Mouse (Mus musculus) kidney, postnatal 0 days (tissue): ENCODE measurements around the gene Fbxo40. TPM values are rescaled to one million over a fixed set of nuclear protein-coding genes. Genes with fewer than 3 reads are reported as not detected.

Source experiments
- ATAC-seq: fragments of 200-750 bp; cut with Nextera tagmentation; replicated peaks from 2 replicates; pipeline ENCODE4 v1.8.0; 2017; ENCODE audit warnings: low read depth, moderate number of reproducible peaks, moderate TSS enrichment, moderate library complexity; ENCODE audit not compliant: low FRiP score
- DNase-seq: peaks from one replicate; pipeline ENCODE4 v3.0.0-alpha.2; 2016; ENCODE audit warnings: low spot score
- H3K27ac ChIP-seq: fragments of 300-500 bp; sonication (generic); 2 replicates; pipeline ENCODE4 v1.5.1; 2014; ENCODE audit warnings: mild to moderate bottlenecking
- H3K27me3 ChIP-seq: fragments of 300-500 bp; sonication (generic); 2 replicates; pipeline ENCODE4 v1.6.1; 2014; ENCODE audit warnings: low read length, mixed read lengths; ENCODE audit not compliant: insufficient read depth
- H3K36me3 ChIP-seq: fragments of 300-500 bp; sonication (generic); 2 replicates; pipeline ENCODE4 v1.6.1; 2014; ENCODE audit warnings: low read length, mixed read lengths; ENCODE audit not compliant: insufficient read depth
- H3K4me1 ChIP-seq: fragments of 300-500 bp; sonication (generic); replicated peaks from 2 replicates; pipeline ENCODE4 v1.6.1; 2014; ENCODE audit warnings: antibody characterized with exemption, low read length, mixed read lengths; ENCODE audit not compliant: insufficient read depth
- H3K4me2 ChIP-seq: fragments of 300-500 bp; sonication (generic); 2 replicates; pipeline ENCODE4 v1.6.1; 2014; ENCODE audit warnings: mild to moderate bottlenecking, low read length, moderate library complexity, mixed read lengths
- H3K4me3 ChIP-seq: fragments of 300-500 bp; sonication (generic); replicated peaks from 2 replicates; pipeline ENCODE4 v1.5.1; 2014; ENCODE audit warnings: low read depth, low read length
- H3K9ac ChIP-seq: fragments of 300-500 bp; sonication (generic); 2 replicates; pipeline ENCODE4 v1.6.1; 2014; ENCODE audit warnings: low read depth, low read length
- H3K9me3 ChIP-seq: fragments of 300-500 bp; sonication (generic); replicated peaks from 2 replicates; pipeline ENCODE4 v1.6.1; 2016; ENCODE audit warnings: low read length, inconsistent platforms, mixed read lengths
- CTCF ChIP-seq: IDR thresholded peaks from 2 replicates; pipeline ENCODE4 v1.5.1; 2016; ENCODE audit warnings: antibody characterized with exemption, low read depth, mild to moderate bottlenecking, moderate library complexity
- WGBS: fragments of 180-500 bp; shearing (Covaris S2); extraction: QIAGEN DNeasy Blood & Tissue Kit; methylation state at CpG from one replicate; pipeline ENCODE4 v1.1.7; 2014; 5-methylcytosine and 5-hydroxymethylcytosine counted together
- polyA plus RNA-seq: library from polyadenylated mRNA; unstranded; fragments of >200 nt; fragmentation: Nextera tagmentation; extraction: Ambion mirVana; gene quantifications from 2 replicates; pipeline ENCODE4 v1.2.1, GENCODE M21; 2015

Fbxo40 gene
- polyA plus RNA-seq, result 1.6 and 1.8 TPM in 2 replicates

DNA sequence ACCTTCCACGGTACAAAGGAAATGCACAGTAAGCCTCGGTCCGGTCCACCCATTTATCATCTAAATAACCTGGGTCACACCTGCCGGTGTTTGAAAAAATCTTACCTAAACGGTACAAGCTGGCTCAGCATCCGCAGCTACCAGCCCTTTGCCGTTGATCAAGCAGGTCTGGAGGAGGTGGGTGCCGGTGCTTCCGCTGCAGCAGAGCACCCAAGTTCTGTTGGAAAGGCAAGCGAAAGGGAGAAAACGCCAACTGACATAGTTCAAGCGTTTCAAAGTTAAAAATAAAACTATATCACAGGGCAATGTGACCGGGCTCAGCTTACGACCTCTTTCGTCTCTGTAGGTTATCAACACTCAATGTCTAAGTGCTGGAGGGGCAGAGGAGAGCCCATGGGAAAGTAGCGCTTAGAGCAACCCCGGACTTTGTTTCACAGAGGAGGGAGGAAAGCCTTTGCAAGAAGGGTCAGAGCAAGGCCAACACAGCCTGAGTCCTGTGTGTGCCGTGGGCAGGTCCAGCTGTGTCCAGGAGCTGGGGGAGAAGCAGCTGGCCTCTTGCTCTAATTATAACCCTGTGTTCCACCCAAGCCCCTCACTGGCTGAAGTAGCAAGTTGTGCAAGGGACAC lies at the start of gene Fbxo40:
Fbxo40 (minus strand) TSS at position 469 of the 627 bp plus-strand sequence.
- no peaks in the 10 kb centered on the region for H3K4me1 ChIP-seq
- H3K27ac ChIP-seq, result peak within 1 kb of the TSS; percentile 48
- H3K36me3 ChIP-seq, result no peaks in the 10 kb centered on the region
- H3K9ac ChIP-seq, result no peak within 1 kb of the TSS
- no peak for TF ChIP-seq CTCF
- no peaks in the 10 kb centered on the region for H3K27me3 ChIP-seq
- ATAC-seq, result peak; percentile 12; the same call in 1 of the 2 replicates
- H3K4me2 ChIP-seq, result peak within 1 kb of the TSS; percentile 41
- H3K4me3 ChIP-seq, result no peak within 1 kb of the TSS
- WGBS, result 39% methylated on average over 18 of the region's 18 CpGs
- DNase-seq, result peak; percentile 10
- H3K9me3 ChIP-seq, result no peaks in the 10 kb centered on the region

- ATAC-seq (no peak), DNase-seq (no peak)
- H3K36me3 ChIP-seq, result no peaks in the 10 kb centered on the region
- no peaks in the 10 kb centered on the region for H3K9me3 ChIP-seq
- TF ChIP-seq CTCF, result no peak
- H3K9ac ChIP-seq, result no peak overlapping the region
- H3K27ac ChIP-seq, result no peak overlapping the region
- no peak overlapping the region for H3K4me2 ChIP-seq
- no peaks in the 10 kb centered on the region for H3K4me1 ChIP-seq
- H3K4me3 ChIP-seq, result no peak overlapping the region
- no peaks in the 10 kb centered on the region for H3K27me3 ChIP-seq
- WGBS, result 97% methylated on average over 8 of the region's 8 CpGs
These were observed 44.5 kb upstream of the Fbxo40 start for GRCm38 (mm10) chr16:37034751-37035150.

- H3K9me3 ChIP-seq, result no peaks in the 10 kb centered on the region
- TF ChIP-seq CTCF, result no peak
- H3K4me2 ChIP-seq, result no peak overlapping the region
- no peaks in the 10 kb centered on the region for H3K36me3 ChIP-seq
- no peaks in the 10 kb centered on the region for H3K4me1 ChIP-seq
- no peak overlapping the region for H3K27ac ChIP-seq
- ATAC-seq (no peak), DNase-seq (no peak)
- no peak overlapping the region for H3K9ac ChIP-seq
- 76% methylated on average over 3 of the region's 3 CpGs for WGBS
- no peak overlapping the region for H3K4me3 ChIP-seq
- H3K27me3 ChIP-seq, result no peaks in the 10 kb centered on the region
These were observed 41.7 kb upstream of the Fbxo40 start for GRCm38 (mm10) chr16:37031996-37032395.

- Histone ChIP-seq H3K27me3 (no peaks in the 10 kb centered on the region), H3K36me3 (no peaks in the 10 kb centered on the region), H3K4me3 (no peak overlapping the region), H3K4me1 (no peaks in the 10 kb centered on the region), H3K27ac (no peak overlapping the region), H3K4me2 (no peak overlapping the region), H3K9me3 (no peaks in the 10 kb centered on the region), H3K9ac (no peak overlapping the region)
- TF ChIP-seq CTCF, result no peak
- no peak for ATAC-seq
- 75% methylated on average over 3 of the region's 3 CpGs for WGBS
- DNase-seq, result no peak
These were observed 37.3 kb upstream of the Fbxo40 start for GRCm38 (mm10) chr16:37027581-37027980.

DNA sequence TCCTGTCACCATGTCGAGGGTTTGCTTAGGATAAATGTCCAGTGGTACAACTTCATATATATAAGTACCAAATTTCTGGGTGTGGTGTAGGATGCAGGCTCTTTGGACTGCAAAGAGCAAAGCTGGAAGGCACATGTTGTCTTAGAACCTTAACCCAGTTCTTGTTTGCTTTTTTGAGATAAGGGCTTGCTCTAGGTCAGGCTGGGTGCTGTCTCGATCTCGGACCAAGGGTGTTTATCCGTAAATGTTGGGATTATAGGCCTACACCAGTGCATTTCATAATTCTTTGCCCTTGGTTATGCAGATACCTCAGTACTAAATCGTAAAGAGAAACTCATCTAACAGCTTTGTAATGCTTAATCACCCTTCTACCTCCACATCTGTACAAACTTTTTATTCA lies 22.1 kb upstream of the Fbxo40 start:
- 52% methylated on average over 5 of the region's 5 CpGs for WGBS
- Histone ChIP-seq H3K9me3 (no peaks in the 10 kb centered on the region), H3K27ac (no peak overlapping the region), H3K36me3 (no peaks in the 10 kb centered on the region), H3K4me2 (peak overlapping the region; percentile 82), H3K27me3 (no peaks in the 10 kb centered on the region), H3K4me3 (peak overlapping the region; percentile 85), H3K4me1 (no peaks in the 10 kb centered on the region), H3K9ac (peak overlapping the region; percentile 53)
- no peak for ATAC-seq
- DNase-seq, result no peak
- no peak for TF ChIP-seq CTCF

- WGBS, result 0% methylated on average over 26 of the region's 26 CpGs
- no peaks in the 10 kb centered on the region for H3K4me1 ChIP-seq
- DNase-seq (no peak), ATAC-seq (peak; percentile 55)
- no peaks in the 10 kb centered on the region for H3K9me3 ChIP-seq
- H3K9ac ChIP-seq, result peak overlapping the region; percentile 53
- TF ChIP-seq CTCF, result no peak
- no peaks in the 10 kb centered on the region for H3K27me3 ChIP-seq
- peak overlapping the region; percentile 82 for H3K4me2 ChIP-seq
- H3K27ac ChIP-seq, result no peak overlapping the region
- H3K36me3 ChIP-seq, result no peaks in the 10 kb centered on the region
- H3K4me3 ChIP-seq, result peak overlapping the region; percentile 85
These were observed 21.6 kb upstream of the Fbxo40 start for GRCm38 (mm10) chr16:37011922-37012289.
